Mouse (Mus musculus) kidney, adult 2 months (tissue): ENCODE measurements around the gene Lcmt1. TPM values are rescaled to one million over a fixed set of nuclear protein-coding genes. Genes with fewer than 3 reads are reported as not detected.

Experiments used
- DNase-seq: peaks from one replicate; pipeline ENCODE4 v3.0.0; 2021
- H3K27ac ChIP-seq: fragments of 200-500 bp; 2 replicates; pipeline ENCODE4 v1.5.1; 2012; ENCODE audit warnings: low read depth, low read length, control low read depth, inconsistent platforms; ENCODE audit not compliant: insufficient read depth
- H3K27me3 ChIP-seq: fragments of 200-500 bp; replicated peaks from 2 replicates; pipeline ENCODE4 v1.6.1; 2012; ENCODE audit warnings: mild to moderate bottlenecking, moderate library complexity, low read length, inconsistent platforms; ENCODE audit not compliant: control insufficient read depth, insufficient read depth
- H3K36me3 ChIP-seq: fragments of 200-500 bp; 2 replicates; pipeline ENCODE4 v1.6.1; 2012; ENCODE audit warnings: mild to moderate bottlenecking, moderate library complexity, low read length, inconsistent platforms; ENCODE audit not compliant: control insufficient read depth, insufficient read depth
- H3K4me1 ChIP-seq: fragments of 200-500 bp; 2 replicates; pipeline ENCODE4 v1.6.1; 2011; ENCODE audit warnings: low read length; ENCODE audit not compliant: control insufficient read depth, insufficient read depth
- H3K4me3 ChIP-seq: fragments of 200-500 bp; 2 replicates; pipeline ENCODE4 v1.5.1; 2011; ENCODE audit warnings: mild to moderate bottlenecking, low read depth, low read length, control low read depth; ENCODE audit not compliant: insufficient read depth
- CTCF ChIP-seq: fragments of 200-500 bp; conservative IDR thresholded peaks from 2 replicates; pipeline ENCODE4 v1.5.1; 2011; ENCODE audit warnings: low read depth, mild to moderate bottlenecking, control low read depth, low read length, moderate library complexity, mixed read lengths; ENCODE audit not compliant: insufficient read depth, insufficient read length
- POLR2A ChIP-seq: fragments of 200-500 bp; IDR thresholded peaks from one replicate; pipeline ENCODE4 v1.6.1; 2011; ENCODE audit warnings: low read depth, low read length, control low read depth
- WGBS: fragments of 180-500 bp; shearing (Covaris S2); methylation state at CpG from one replicate; pipeline ENCODE4 v1.1.7; 2018; 5-methylcytosine and 5-hydroxymethylcytosine counted together
- polyA plus RNA-seq: library from polyadenylated mRNA; depleted of rRNA; stranded (reverse); fragments of >200 nt; gene quantifications from 2 replicates; pipeline ENCODE4 v1.2.3, GENCODE M21; 2012

Lcmt1 gene
- polyA plus RNA-seq, 1 experiment, result 26.9 TPM

DNA sequence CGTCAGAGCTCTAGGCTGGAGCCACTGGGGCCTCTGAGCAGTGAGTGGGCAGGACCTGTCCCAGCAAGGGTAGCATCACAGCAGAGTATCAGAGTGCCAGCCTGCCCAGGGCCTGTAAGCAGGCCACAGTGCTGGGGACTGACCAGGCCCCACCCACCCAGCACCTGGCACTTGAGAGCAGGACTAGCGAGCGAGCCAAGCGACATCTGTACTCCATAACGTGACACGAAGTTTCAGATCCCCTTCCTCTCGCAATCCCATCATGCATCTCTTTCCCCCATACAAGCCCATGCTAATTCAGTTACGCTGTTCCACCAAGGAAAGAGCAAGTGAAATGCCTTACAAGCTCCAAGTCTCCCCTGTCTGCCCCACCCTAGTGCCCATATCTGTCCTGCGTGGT, 39.1 kb upstream of the Lcmt1 start:
- TF ChIP-seq CTCF (no peak), POLR2A (no peak)
- no peak overlapping the region for H3K4me3 ChIP-seq
- 94% methylated on average over 9 of the region's 9 CpGs for WGBS

DNA sequence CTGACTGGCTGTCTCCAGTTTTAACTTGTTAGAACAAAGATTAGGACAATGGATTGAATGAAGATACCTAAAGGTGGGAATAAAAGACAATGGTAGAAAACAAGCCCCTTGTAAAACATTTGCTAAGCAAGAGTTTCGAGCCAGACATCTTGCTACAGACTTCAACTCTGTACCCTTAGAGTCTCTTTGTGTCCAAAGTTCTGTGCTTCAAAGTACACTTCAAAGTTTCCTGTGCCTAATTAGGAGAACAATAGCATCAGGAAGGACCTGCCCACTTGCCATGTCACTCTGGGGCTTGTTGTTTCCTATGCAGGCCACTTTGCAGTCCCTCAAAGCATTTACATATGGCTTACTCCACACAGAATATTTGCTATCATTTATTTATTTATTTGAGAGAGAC, 33.3 kb upstream of the Lcmt1 start:
- peak overlapping the region; percentile 22 for H3K27ac ChIP-seq
- WGBS, result 38% methylated on average over 1 of the region's 1 CpGs
- no peaks in the 10 kb centered on the region for H3K27me3 ChIP-seq
- H3K36me3 ChIP-seq, result no peaks in the 10 kb centered on the region
- H3K4me1 ChIP-seq, result peaks cover 38% of the 10 kb centered on the region
- H3K4me3 ChIP-seq, result no peak overlapping the region
- TF ChIP-seq POLR2A (no peak), CTCF (no peak)
- peak; percentile 81 for DNase-seq

More for the DNA sequence above, 39.1 kb upstream of the Lcmt1 start:
- Histone ChIP-seq H3K27ac (no peak overlapping the region), H3K27me3 (no peaks in the 10 kb centered on the region), H3K36me3 (no peaks in the 10 kb centered on the region), H3K4me1 (peaks cover 15% of the 10 kb centered on the region; the same call in 1 of the 2 replicates)
- no peak for DNase-seq

DNA sequence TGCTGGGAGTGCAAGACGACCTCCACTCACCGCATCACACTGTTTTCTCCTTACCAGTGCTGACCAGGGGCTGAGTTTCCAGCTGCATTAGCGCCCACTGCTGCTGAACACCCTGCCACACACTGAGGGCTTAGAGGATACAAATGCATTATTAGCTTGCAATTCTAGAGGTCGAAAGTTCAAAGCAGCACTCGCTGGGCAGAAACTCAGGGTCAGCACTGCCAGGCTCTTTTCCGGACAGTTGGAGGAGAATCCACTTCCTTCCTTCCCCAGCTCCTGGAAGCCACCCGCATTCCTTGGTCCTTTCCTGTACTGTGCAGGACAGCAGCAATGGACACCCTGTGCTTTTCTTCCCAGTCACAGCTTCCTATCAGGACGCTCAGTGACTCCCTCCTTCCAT, 31.2 kb upstream of the Lcmt1 start:
- Histone ChIP-seq H3K4me3 (no peak overlapping the region), H3K27me3 (no peaks in the 10 kb centered on the region), H3K27ac (no peak overlapping the region), H3K36me3 (no peaks in the 10 kb centered on the region), H3K4me1 (peaks cover 42% of the 10 kb centered on the region)
- DNase-seq, result peak; percentile 70
- TF ChIP-seq POLR2A (no peak), CTCF (peak; percentile 39; the same call in 1 of the 2 replicates)
- WGBS, result 48% methylated on average over 8 of the region's 8 CpGs

DNA sequence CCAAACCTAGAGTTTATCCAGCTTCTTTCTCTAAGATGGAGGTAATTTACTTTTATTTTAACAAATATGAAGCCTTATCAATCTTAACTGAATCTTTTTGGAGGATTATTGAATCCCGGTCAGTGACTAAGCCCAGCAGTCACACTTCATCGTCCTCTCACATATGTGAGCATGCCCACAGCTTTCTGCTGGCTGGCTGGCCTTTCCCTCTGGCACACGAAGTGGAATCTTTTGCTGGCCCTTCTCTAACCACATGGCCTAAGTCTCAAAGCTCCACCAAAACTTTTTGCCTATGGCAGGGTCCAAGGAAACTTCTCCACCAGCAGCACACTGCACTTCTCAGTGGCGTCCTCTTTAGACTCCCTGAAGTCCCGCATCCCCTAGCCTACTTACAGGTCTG, 27.7 kb upstream of the Lcmt1 start:
- H3K27me3 ChIP-seq, result no peaks in the 10 kb centered on the region
- DNase-seq, result no peak
- TF ChIP-seq CTCF (no peak), POLR2A (no peak)
- 50% methylated on average over 5 of the region's 5 CpGs for WGBS
- no peak overlapping the region for H3K27ac ChIP-seq
- no peaks in the 10 kb centered on the region for H3K36me3 ChIP-seq
- H3K4me1 ChIP-seq, result peaks cover 53% of the 10 kb centered on the region
- H3K4me3 ChIP-seq, result no peak overlapping the region

- Histone ChIP-seq H3K4me1 (peaks cover 39% of the 10 kb centered on the region), H3K4me3 (no peak overlapping the region), H3K27me3 (no peaks in the 10 kb centered on the region), H3K27ac (no peak overlapping the region), H3K36me3 (no peaks in the 10 kb centered on the region)
- no peak for DNase-seq
- TF ChIP-seq POLR2A (no peak), CTCF (no peak)
- WGBS, result 86% methylated on average over 5 of the region's 5 CpGs
Measured at GRCm38 (mm10) chr7:123344079-123344780, 25.4 kb upstream of the Lcmt1 start.

DNA sequence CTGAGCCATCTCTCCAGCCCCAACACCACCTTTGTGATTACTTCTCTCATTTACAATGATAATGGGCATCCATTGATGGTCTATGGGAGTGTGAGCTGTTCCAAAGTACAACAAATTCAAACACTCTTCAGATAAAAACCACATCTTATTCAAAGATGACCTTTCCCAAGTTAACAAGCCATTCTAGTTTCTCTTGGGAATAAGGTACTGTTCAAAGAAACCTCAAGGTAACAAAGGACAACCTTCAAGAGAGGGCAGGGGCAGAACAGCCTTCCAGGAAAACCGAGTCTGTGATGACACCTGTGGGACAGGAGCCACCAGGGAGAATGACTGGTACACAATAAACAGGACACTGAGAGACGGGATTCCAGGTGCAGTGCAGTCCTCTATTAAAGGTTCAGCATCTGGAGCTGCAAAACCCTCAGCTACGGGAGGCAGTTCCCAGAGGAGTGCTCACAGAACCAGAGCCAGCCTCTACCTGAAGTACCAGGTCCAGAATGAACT, 24.5 kb upstream of the Lcmt1 start:
- Histone ChIP-seq H3K4me3 (no peak overlapping the region), H3K27me3 (no peaks in the 10 kb centered on the region), H3K27ac (no peak overlapping the region), H3K4me1 (peaks cover 35% of the 10 kb centered on the region), H3K36me3 (no peaks in the 10 kb centered on the region)
- no peak for DNase-seq
- WGBS, result 81% methylated on average over 3 of the region's 3 CpGs
- TF ChIP-seq POLR2A, result no peak
- TF ChIP-seq CTCF, result no peak

- peaks cover 34% of the 10 kb centered on the region for H3K4me1 ChIP-seq
- WGBS, result 40% methylated on average over 7 of the region's 7 CpGs
- H3K36me3 ChIP-seq, result no peaks in the 10 kb centered on the region
- no peaks in the 10 kb centered on the region for H3K27me3 ChIP-seq
- H3K4me3 ChIP-seq, result no peak overlapping the region
- TF ChIP-seq CTCF, result no peak
- TF ChIP-seq POLR2A, result no peak
- peak; percentile 56 for DNase-seq
- peak overlapping the region; percentile 62 for H3K27ac ChIP-seq
Measured at GRCm38 (mm10) chr7:123346631-123347290, 22.8 kb upstream of the Lcmt1 start.
